Mouse (Mus musculus) kidney, postnatal 36 days (tissue): Measurements from ENCODE around the gene Armc12.
"Not testable (repeated sequence)": the region's sequence is repeated elsewhere in the genome, so short reads cannot be mapped to it uniquely, and the experiment has no call there.

Experiments
- DNase-seq, 2 experiments: peaks; one replicate each; pipeline ENCODE4 v3.0.0; 2021 to 2022; ENCODE audit warnings: mixed read lengths in 2 of 2

Armc12 gene

DNA sequence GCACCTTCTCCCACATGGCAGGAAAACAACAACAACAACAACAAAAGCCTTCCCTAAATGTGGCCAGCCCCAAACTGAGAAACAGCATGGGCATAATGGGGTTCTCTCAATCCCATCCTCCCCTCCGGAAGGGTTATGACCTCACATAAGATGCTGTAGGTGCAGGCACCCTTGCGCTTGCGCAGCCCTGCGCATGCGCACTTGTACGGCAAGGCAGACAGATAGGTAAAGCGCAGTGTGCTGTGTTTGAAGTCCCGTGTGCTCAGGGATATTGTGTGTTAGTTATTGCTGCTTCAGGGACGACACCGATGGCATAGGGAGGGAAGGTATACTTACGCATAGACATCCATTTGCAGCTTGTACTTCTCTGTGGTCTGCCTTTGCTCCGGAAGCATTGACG is 2.7 kb downstream of the Armc12 start:
- no peak for DNase-seq

DNA sequence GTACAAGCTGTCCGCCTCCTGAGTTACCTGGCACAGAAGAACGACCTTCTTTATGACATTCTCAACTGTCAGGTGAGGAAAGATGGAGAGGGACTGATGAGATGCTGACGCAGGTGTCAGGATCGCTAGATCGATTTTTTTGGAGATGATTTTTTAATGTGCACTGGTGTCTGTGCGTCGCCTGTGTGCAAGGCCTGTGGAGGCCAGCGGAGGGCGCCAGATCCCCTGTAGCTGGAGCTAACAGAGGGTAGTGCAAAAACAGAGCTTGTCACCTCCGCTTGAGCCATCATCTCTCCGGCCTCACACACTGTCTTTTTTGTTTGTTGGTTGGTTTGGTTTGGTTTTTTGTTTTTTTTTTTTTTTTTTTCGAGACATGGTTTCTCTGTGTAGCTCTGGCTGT is 7.3 kb downstream of the Armc12 start:
- DNase-seq = no peak

DNA sequence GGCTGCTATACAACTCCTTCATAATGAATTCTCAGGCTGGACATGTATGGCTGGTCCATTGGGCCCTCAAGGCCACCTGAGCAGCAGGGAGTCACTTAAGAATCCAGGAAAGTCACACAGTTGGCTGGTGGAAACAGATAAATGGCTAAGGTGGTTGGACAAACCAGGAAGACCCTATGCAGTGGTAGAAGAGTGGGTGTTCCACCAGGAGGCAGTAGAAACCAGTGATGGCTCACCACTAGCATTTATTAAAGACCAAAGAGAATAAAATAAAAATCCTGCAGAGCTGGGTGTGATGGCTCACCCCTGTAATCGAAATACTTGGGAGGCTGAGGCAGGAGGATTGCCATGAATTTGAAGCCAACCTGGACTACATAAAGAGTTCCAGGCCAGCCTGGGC is 16.3 kb downstream of the Armc12 start:
- peak in 1 of 2 experiments; percentile 65 for DNase-seq

DNA sequence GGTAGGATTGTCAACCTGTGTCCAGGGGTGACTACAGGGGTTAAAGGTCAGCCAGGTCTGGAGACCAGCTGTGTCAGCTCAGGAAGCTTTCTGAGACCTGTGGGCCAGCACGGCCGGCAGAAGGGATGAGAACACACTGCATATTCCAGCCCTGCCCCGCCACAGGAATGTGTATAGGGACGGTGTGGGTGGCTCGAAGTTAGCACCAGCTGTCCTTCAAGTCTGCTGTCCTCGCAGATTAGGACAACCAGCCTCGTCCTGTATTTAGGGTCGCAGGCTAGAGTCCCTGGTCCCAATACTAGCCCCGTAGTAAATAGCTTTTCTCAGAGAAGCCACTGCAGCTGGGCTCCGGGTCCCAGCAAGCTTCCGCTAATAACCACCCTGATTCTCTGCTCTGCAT is 17.9 kb downstream of the Armc12 start:
- DNase-seq = no peak

DNA sequence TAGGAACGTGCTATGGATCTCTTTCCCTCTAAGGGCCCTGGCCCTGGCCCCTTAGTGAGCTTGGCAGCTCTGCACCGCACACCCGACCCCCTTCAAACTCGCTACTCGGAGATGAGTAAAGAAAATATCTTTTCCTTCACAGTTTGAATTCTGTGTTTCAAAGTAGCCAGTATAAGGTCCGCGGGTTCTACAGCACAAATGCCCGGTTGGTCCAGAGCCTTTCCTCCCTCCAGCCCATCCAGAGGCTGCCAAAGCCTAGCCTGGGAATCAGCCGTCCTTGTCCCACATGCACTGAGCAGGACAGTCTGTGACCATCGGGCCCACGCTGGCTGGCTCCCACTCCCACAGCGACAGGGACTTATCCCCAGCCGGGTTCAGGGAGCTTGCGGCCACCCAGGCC is 18.5 kb downstream of the Armc12 start, which contains the start of gene Clpsl2:
Gene Clpsl2 (plus strand): TSS at position 301 of the 400 bp plus-strand sequence.
- DNase-seq = no peak

DNA sequence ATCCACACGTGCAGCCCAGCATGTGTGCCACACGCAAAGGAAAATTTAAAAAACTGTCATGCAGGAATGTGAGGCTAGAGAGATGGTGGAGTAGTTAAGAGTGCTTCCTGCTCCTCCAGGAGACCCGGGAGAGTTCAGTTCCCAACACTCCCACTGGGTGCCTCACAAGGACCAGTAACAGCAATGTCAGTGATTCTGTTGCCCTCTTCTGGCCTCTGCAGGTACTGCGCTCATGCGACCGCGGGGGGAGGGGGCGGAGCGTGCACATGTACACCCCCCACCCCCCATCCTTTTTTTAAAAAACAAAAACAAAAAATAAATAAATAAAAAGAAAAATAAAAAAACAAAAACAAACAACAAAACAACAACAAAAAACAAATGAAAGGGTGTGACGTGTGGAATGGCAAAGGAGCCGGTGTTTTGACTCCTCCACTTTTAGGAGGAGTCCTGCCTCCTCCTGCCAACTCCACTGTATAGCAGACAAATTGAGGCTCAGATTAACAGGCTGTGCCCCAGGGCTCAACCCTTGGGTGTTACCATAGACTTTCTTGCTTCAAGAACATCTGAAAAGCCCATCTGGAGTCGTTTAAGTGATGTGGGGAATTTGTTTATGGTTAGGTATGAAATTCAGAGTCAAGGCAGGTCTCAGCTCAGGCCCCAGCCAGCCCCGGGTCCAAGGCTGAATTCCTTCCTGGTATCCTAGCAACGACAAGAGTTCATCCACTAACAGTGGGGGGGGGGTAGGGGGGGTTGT is 22.6 kb downstream of the Armc12 start:
- peak; percentile 55 to 81 for DNase-seq

DNA sequence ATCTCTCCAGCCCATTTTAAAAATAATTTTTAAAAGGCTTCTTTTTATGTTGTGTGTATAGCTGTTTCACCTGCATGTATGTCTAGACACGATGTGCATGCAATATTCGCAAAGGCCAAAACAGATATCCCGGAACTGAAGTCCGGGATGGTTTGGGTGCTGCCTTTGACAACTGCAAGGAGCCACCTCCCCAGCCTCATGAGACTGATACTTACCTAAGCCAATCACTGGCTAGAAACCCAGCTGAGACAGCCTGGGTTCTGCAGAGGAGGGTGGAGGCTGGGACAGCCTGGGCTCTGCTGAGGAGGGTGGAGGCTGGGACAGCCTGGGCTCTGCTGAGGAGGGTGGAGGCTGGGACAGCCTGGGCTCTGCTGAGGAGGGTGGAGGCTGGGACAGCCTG is 23.4 kb downstream of the Armc12 start:
- DNase-seq = not testable (repeated sequence)

DNA sequence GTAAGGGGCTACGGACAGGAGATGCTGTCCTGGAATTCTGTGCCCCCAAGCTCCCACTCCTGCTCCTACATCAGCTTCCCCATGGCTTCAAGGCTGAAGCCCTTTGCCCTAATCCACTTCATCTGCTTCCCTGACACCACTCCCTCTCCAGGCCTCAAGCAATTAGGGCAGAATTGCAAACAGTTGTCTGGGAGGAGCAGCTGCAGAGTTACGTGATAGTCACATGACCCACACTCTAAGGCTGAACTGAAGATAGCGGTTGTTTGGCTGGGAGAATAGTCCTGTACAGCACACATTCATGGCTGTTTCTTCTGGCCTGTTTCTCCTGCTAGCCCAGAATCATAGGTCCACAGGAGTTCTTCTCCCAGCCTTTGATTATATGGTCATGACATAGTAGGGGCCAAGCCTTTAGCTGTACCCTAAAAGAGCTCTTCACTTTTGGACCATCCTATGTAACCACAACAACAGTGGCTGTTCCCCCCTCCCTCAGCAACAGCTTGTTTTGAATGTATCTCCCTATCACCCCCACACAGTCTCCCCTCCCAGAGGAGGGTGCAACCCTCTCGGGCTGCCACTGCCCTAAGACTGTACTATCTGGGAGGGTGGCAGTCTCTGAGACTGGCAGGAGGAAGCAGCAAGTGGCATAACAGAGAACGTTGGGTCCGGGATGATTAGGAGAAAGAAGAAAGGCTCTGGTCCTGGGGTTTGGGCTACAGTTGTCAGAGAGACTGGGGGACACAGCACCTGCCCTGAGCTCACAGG is 26.2 kb downstream of the Armc12 start:
- DNase-seq = no peak

DNA sequence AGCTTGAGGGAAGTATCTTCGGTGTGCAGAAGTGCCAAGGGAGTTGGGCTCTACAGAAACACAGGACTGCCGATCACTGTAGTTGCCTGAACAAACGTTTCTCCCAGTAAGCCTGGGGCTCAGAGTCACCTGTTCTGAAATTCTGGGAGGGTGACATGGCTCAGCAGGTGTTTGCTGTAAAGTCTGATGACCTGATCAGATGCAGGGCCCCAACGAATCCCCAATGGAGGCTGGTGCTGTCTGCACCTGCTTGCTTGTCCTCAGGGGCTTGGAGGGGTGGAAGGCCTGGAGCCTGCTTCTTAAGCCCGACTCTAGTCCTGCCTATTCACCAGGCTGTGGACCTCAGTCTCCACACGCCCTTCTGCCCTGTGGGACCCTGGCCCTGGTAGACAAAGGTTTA is 27.2 kb downstream of the Armc12 start:
- DNase-seq = no peak

DNA sequence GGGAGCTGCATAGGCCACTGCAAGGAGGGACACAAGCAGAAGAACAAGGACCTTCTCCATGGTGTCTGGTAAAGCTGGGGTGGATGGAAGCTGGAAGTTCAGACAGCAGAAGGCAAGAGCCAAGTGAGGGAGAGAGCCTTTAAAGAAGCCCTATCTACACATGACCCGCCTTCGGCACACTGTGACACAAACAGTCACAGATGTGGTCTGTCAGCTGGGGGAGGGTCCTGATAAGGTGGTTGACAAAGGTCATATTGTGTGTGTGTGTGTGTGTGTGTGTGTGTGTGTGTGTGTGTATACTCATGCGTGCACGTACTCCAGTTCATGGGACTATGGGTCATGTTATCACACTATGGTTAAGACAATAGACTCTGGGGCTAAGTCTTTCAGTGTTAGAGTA is 30.0 kb downstream of the Armc12 start, which contains the start of gene Clps:
Gene Clps (minus strand): TSS at position 169 of the 400 bp plus-strand sequence.
- DNase-seq = no peak

DNA sequence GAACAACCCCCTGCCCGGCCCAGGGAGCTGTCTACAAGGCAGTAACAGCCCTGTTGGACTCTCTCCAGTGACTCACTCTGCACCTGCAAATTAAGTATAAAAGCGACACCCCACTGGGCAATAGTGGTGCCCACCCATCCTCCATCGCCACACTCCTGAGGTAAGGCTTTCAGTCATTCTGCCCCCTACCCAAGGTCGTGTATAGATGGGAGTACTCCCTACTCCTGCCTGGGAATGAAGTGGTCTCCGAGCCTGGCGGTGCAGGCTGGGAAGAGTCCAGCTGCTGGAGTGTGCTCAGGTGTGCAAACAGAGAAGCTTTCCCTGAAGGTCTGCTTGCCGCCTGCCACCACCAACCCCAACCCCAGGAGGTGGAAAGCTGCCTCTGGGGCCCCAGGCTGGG is 31.0 kb downstream of the Armc12 start:
- DNase-seq = no peak

DNA sequence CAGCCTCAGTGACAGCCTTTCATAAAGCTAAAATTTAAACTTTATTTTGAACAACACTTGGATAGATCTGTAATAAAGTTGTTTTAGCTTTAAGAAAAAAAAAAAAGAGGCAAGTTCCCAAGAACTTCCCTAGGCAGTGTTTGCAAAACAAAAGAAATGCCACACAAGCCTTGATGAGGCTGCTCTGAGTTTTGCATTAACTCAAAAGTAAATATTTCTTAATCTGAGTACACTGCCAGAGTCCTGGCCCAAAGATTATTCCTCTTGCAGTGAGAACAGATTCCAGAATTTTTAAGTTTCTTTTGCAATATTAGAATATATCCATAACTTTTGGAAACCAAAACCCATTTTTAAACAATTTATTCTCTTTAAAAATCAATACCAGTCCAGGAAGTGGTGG is 34.6 kb downstream of the Armc12 start:
- no peak for DNase-seq

DNA sequence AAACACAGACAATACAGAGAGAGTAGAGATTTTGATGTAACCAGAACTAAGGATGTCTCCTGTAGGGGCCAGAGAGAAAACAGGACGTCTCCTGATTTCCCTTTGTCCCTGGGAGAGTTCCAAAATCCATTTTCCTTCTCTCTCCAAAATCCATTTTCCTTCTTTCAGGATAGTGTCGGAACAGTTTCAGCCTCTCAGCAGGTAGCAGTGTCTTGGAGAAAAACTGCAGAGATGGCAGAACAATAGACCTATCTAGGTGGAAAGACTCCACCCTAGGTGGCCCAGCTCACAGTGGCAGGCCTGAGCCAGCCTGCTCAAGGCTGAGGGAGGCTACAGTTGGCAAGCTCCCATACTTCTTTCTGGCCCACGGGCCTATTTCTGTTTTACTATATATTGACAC is 36.9 kb downstream of the Armc12 start:
- DNase-seq = no peak

DNA sequence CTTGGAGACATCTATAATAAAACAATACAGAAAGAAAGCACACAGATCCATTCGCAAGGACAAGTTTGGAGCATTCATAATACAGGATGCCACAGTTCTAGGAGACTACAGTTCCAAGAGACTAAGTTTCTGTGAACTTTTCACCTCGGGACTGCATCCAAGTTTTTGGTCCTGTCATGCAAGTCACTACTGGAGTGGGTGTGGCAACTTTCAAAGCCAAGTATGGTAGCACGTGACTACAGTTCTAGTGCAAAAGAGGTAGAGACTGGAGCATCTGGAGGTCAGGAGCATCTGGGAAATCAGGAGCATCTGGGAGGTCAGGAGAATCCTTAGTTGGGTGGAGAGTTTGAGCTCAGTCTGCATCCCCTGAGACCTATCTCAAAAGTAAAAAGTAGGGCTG is 41.3 kb downstream of the Armc12 start:
- peak in 1 of 2 experiments; percentile 55 for DNase-seq

DNA sequence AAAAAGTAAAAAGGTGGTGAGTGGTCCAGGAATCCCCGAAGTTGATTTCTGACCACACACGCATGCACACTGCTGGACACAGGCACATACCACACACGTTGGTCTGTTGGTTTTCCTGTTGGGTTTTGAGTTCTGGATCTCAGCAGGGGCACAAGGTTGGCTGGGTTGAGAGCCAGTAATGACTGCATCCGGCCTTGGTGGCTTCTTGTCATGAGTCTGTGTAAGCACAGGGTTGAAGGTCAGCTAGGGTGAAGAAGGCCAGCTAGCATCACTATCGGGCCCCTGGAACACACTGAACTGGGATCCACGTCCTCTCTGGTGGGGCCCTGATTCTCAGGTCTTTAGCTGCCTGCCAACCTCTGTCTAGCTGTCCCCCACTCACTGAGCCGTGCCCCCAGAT is 41.9 kb downstream of the Armc12 start:
- no peak for DNase-seq

DNA sequence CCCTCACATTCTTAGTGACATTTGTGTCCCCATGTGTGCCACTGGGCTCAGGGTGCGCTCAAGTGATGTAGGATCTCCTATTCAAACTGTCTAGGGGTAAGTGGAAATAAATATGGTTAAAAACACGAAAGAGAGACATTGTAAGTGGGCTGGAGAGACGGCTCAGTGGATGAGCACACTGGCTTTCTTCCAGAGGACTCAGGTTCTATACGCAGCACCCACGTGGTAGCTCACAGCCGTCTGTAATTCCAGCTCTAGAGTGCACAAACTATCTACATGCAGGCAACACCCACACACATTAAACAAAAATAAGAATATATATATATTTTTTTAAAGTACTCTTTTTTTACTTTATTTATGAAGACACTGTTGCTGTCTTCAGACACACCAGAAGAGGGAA is 42.3 kb downstream of the Armc12 start:
- no peak for DNase-seq

DNA sequence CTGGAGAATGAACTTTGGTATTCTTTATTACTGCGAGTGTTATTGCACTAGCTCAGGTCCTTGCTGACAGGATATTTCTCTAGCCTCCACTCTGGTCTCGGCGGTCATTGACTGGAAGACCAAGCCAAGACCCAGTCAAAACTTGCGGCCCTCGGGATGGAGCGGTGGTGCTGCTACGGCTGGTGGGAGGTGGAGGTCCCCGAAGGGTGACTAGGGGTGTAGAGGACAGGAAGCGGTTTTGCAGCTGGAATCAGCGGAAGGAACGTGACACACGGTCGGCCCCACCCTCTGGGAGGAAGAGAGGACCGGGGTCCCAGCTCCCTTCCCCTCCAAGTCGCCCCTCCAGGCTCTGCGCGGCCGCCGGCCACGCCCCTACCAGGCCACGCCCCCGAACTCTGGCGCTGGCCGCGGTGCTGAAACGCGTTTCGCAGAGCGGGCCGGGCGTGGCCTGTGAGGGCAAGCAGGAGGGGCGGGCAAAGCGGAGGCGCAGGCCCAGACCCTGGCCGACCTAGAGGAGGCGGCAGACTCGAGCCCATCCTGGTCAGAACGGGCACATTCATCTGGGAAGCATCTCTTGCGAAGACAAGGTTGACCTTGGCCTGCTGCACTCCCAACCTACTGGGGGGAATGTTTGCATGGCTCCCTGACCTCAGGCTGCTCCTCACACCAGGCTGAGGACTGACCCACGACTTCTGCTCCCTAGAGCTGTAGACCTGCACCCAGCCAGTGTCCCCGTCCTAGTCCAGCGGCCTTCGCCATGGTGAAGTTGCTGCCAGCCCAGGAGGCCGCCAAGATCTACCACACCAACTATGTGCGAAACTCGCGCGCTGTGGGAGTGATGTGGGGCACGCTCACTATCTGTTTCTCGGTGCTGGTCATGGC is 44.9 kb downstream of the Armc12 start, which contains the start of gene Lhfpl5:
Gene Lhfpl5 (plus strand): TSS at position 398 of the 882 bp plus-strand sequence.
- DNase-seq = peak in 1 of 2 experiments; percentile 71

DNA sequence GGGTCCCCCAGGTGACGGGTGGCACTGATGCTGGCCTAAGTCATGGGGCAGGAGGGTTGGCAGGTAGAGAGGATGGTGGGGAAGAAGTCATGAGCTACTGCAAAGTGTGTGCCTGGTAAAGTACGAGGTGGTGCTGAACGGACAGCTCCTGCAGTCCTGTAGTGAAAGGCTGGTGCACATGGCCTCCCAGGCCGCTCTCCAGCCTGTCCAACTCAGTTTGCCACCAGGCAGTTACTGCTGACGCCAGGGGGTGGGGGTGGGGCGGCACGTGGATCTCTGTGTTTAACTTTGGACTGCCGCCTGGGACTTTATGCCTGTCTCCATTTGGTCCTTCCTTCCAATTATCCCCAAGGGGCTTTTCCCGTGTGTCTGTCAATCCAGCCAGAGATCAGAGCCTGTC is 49.8 kb downstream of the Armc12 start:
- DNase-seq = peak; percentile 70 to 90

DNA sequence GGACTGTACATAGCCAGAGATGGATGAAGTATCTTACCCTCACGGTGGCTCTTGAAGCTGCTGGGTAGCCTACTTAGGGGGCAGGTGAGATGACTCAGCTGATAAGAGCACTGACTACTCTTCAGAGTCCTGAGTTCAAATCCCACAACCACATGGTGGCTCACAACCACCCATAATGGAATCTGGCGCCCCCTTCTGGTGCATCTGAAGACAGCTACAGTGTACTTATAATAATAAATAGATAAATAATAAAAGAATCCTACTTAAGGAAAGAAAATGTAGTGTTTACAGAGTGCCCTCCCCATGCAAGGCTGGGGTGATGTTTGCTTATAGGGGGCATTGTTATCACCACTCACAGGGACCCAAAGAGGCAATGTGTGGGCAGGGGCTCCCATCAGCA is 50.5 kb downstream of the Armc12 start:
- no peak for DNase-seq

DNA sequence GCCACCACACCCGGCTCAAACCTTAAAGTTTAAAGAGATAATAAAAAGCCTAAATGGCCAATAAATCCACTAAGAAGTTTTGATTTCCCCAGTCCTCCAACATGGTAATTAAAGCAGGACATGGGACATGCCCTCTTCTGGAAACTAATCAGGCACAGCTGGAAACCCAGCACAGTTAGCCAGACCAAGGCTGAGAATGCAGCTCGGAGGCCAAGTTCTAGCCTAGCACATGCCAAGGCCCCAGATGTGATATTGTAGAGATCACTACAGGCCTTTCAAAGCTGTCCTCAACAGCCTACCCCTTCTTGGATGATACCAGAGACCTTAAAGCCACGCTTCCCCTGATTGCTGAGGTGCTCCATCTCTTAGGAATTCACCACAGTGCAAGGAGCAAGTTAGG is 55.9 kb downstream of the Armc12 start:
- DNase-seq = no peak

DNA sequence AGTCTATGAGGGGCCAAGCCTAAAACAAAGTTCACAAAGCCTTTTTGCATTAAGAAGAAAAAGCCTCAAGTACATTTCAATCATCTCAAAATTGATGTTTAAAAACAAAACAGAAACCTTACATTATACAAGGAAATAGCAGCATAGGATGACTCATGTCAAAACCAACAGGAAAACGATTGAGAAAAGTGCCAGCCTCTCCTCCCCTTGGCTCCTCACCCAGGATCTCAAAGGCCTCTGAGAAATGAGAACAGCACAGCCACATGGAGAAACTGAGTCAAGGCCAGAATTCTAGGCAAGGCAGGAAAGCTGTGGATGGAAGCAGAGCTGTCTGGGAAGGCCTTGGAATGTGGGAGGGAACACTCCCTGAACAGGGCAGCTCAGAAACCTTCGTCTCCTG is 58.0 kb downstream of the Armc12 start:
- no peak for DNase-seq
